Mouse (Mus musculus) fat pad, adult 2 months (tissue): Measurements from ENCODE around the gene Dok3.

Experiments
- DNase-seq: peaks from one replicate; pipeline ENCODE4 v3.0.0-alpha.2; 2011; ENCODE audit warnings: low read depth, low spot score; ENCODE audit errors: extremely low read depth

Gene Dok3

GRCm38 (mm10) chr13:55478036-55478435 lies 51.1 kb downstream of the Dok3 start:
- DNase-seq, result no peak

- no peak for DNase-seq
These were observed 51.6 kb downstream of the Dok3 start for GRCm38 (mm10) chr13:55477492-55477891.

DNA sequence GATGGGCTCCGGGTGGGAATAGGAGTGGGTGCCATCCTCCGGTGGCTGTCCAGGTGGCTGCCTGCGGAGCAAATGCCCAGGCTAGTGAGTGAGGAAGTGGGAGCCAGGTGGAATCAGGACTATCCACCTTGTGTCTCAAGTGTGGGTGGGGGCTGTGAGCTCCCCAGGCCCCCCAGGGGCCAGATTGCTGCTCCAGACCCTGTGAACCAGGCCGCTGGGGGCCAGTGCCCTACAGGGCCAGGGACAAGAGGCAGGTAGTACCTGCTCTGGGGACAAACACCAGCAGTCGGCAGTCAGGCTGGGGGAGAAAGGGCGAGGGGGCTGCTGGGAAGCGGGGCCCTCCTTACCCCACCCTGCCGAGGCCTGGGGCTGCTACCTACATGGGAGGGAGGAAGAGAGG lies 52.8 kb downstream of the Dok3 start:
- DNase-seq, result no peak

GRCm38 (mm10) chr13:55475750-55476149 lies 53.3 kb downstream of the Dok3 start:
- no peak for DNase-seq

- DNase-seq, result no peak
These were observed 54.5 kb downstream of the Dok3 start for GRCm38 (mm10) chr13:55474621-55475069.

DNA sequence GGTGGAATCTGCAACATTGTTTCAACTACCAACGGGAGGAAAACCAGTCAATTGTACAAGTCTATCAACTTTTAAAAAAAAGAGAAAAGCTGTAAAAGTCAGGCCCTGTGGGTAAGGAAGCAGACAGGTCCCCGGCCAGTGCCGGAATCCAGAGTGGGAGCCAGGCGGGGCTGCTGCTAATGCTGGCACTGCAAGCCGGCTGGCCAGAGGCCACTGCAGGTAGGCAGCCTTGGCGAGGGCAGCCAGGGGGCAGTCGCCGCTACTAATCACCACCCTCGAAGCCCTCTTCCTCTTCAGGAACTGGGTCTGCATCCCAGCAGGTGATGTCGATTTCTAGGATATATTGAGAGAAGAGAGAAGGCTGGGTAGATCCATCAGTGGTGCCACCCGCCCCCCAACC lies 55.1 kb downstream of the Dok3 start:
- DNase-seq, result no peak
